Mouse (Mus musculus) ovary, postnatal 36 days (tissue): ENCODE results near the gene March9.

ENCODE experiments used
- DNase-seq: peaks from one replicate; pipeline ENCODE4 v3.0.0; 2022; ENCODE audit warnings: low spot score, mixed read lengths

The March9 gene

DNA sequence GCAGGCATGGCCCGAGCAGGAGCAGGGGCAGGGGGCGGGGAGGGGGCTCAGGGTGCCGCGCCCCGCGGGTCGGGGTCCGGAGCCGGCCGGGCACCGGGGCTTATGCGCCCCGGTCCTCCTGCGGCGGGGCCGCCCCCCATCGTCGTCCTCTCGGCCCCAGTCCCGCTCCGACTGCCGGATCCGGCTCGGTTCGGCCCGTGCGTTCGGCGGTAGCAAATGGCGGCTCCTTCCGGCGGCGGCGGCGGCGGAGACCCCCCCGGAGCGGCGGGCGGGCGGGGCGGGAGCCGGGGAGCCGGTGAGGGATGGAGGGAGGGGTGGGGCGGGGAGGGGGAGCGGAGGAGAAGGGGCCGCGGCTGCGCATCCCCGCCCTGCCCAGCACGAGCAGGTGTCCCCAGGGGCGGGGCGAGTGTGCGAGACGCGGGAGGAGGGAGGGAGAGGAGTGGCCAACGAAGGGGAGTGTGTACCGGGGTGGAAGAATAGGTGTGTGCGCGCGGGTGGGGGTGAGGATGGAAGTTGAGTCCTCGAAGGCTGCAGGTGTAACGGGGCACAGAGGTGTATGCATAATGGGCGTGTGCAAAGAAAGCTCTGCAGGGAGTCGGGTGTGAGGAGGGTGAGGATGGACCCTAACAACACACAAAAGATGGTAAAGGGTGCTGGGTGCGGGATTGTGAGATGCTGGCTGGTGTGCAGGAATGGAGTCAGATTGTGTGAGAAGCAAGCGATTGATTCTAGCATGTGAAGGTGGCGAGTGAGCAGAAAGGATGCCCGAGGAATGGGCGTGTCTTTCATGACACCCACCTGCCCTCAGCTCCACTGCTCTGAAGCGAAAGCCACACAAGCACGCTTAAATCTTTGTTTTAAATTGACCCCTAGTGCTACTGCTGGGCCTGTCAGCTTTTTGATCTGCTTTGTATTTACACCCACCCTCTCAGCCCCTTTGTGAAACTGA is at the start of gene March9:
March9 (minus strand) TSS at position 217 of the 949 bp plus-strand sequence.
- DNase-seq = peak; percentile 76

- DNase-seq = no peak
Measured at GRCm38 (mm10) chr10:127108262-127108583, 48.2 kb upstream of the March9 start.

GRCm38 (mm10) chr10:127107563-127108261 is 47.7 kb upstream of the March9 start:
- DNase-seq = no peak

- no peak for DNase-seq
Measured at GRCm38 (mm10) chr10:127103631-127104030, 43.6 kb upstream of the March9 start.

DNA sequence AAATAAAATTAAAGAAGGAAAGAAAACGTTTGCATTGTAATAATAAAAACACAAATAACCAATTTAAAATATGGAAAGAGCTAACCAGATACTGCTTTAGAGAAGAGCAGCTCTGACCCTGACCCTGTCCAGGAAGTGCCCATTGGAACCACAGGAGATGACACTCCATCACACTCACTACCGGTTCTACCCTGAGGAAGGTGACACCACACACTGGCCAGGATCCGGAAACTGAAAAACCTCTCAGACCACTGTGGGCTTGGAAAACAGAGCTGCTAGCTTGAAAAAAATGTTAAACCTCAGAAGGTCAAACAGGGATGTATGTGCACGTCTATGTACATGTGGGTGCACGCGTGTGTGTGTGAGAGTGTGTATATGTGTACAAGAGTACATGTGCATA is 41.2 kb upstream of the March9 start:
- no peak for DNase-seq

- DNase-seq = no peak
Measured at GRCm38 (mm10) chr10:127100414-127100813, 40.4 kb upstream of the March9 start.

DNA sequence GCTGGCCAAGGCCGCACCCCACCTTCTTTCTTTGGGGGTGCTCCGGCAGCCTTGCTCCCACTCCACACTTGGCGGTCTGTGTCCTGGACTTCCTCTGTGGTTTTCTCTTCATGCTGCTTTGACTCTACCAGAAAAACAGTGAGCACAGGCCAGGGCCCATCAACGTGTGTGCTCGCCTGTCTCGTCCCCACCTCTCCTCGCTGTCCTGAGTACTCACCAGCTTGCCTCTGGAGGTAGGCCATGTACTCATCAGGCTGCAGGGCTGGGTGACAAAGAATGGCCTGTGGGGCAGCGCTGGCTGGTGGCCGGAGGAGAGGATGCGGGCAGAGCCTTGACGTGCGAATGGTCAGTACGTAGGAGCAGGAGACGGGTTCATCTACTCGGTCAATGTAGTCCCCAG is 39.9 kb upstream of the March9 start:
- no peak for DNase-seq

- no peak for DNase-seq
Measured at GRCm38 (mm10) chr10:127099191-127099590, 39.2 kb upstream of the March9 start.

- no peak for DNase-seq
Measured at GRCm38 (mm10) chr10:127098514-127098913, 38.5 kb upstream of the March9 start.

DNA sequence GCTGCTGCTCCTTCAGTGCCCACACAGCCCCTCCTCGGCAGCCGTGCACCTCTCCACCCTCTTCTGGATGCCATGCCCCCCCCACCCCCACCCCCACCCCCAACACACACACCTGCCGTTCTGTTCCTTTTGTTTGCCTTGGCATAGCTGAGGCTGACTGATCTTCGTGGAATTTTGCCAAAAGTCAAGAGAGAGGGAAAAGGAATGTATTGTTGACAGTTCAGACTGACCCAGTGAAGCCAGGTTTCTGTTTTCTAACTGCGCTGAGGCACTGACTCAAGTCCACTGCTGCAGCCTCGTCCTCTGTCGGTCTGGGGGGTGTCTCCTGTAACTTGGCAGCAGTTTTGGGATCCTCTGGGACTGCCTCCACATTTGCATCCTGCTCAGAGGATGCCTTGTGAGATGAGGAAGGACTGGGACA is 34.4 kb upstream of the March9 start:
- DNase-seq = no peak

DNA sequence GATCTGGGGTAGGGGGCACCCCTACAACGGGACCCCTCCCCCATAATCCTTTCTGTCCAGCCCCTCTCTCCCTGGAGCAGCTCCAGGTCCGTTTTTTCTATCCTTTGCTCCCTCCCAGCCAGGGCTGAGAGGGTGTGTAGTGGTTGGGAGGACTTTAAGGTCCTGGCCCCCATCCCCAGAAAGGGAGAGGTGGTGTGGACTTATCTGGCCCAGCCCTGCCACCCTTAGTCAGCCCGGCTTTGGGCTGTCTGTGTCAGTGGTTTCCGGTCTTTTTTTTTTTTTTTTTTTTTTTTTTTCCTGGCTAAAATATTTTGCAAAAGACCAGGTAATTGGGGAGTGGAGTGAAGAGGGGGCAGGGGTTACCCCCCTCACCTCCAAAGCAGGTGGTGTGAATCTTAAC is 32.8 kb upstream of the March9 start:
- no peak for DNase-seq

DNA sequence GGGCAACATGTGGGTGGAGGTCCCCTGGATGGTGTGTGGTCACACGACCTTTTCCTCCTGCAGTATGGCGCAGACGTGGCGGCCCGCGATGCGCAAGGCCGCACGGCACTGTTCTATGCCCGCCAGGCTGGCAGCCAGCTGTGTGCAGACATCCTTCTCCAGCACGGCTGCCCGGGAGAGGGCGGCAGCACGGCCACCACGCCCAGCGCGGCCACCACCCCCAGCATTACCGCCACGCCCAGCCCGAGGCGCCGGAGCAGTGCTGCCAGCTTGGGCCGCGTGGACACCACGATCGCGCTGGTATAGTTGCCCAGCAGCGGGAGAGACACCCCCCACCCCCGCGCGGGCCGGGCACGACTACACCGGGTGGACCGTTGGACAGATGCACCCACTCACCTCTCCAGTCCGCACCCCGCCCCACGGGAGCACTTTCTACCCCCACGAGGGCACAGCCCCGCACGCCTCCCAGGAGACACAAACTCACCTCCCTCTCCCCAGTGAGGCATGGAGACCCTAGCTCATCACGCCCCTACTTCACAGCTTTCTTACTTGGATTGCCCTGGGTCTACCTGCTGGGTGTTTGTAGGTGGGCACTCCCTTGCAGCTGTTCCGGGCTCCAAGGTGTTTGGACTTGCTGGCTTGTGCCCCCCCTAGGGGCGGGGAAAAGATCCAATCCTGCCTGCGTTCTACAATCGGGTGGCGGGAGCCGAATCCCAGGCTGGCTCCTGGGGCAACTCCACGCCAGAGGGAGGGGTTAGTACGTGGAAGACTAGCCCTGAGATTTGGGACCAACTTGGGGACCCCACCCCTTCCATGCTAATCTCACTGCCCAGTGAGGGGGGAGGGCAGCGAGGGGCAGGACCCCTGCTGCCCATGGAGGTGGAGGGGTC is 31.8 kb upstream of the March9 start:
- peak; percentile 64 for DNase-seq

- peak; percentile 66 for DNase-seq
Measured at GRCm38 (mm10) chr10:127090560-127091411, 30.8 kb upstream of the March9 start.

DNA sequence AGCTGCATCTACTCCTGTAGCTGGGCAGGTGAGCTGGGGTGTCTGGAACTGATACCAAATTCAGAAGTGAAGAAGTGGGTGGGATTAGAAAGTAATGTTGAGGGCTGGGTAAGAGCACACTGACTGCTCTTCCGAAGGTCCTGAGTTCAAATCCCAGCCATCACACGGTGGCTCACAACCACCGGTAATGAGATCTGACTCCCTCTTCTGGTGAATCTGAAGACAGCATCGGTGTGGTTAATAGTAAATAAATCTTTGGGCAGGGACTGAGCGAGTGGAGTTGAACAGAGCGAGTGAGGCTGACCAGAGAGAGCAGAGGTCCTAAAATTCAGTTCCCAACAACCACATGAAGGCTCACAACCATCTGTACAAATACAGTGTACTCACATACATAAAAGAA is 25.6 kb upstream of the March9 start:
- no peak for DNase-seq

GRCm38 (mm10) chr10:127085052-127085451 is 25.1 kb upstream of the March9 start:
- DNase-seq = no peak

DNA sequence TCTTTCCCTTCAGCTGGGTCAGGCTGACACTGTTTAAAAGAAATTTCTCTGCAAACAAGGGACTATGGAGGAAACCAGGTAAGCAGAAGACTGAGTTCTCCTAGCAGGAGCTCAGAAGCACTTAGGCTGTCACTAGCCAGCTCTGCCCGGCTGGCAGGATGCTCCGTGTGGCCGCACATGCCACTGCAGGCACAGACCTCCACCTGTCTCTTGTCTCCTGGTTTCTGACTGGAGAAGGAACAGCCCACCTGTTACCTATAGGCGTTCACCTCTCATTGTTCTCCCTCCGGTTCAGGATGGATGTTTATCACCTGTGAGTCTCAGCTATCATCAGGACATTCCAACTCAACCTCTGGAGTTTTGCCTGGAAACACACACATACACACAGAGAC is 23.9 kb upstream of the March9 start:
- no peak for DNase-seq

DNA sequence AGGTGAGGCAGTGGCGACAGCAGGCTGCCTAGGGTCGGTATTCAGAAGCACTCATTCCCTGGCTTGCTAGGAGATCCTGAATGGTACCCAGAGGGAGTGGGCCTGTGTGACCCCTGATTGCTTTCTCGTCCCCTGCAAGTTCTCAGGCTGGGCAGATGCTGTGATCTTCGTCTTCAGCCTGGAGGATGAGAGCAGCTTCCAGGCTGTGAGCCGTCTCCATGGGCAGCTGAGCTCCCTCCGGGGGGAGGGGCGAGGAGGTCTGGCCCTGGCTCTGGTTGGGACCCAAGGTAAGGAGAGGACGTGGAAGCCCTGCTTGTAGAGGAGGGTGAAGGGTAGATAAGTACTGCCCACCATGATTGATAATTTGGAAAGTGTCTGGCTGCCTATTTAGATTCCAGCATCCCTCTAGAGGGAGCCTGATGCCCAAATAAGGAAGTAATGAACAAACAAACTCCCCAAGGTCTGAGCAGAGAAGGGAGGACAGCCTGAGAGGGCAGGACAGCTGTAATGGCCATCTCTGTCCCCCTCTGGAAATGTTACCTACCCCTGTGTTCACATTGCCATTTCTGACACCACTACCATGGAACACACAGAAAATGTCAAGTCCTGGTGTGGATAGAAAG is 23.4 kb upstream of the March9 start:
- no peak for DNase-seq

- no peak for DNase-seq
Measured at GRCm38 (mm10) chr10:127081996-127082620, 22.1 kb upstream of the March9 start.

DNA sequence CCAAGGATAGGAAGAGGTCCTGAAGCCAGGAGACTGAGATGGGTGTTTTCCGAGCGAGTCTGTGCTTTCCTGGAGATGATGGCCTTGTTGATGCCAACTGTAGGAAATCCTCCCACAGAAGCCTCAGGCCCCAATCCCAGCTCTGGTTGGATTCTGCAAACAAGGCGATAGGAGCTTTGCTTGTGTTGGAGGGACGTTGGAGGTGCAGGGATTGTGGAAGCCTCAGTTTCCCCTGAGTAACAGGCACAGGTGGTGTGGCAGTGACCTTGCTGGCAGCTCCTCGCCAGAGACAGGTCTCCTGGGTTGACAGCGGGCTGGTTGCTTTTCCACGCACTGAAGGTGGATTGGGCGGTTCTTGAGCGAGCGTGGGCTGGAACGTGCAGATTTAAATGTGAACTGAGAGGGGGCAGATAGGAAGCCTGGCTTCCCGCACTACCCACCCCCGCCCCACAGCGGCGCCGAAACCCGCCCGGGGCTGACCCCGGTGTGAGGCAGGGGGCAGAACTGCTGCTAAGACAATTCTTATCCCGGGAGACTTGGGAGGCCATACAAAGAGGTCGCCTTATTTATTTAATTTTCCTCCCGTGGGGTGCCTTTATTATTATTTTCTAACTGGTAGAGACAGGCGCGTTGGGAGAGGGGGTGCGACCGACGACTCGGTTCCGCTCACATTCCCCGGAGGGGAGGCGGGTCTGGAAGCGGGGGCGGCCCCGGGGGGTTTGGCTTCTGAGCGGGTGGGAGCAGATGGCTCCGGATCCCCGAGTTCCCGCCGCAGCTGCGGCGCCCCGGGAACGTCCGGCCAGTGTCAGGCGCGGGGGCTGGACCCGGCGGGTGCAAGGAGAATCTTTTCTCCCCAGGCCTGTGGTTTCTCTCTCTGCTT is 21.2 kb upstream of the March9 start:
- DNase-seq = no peak
